Mouse (Mus musculus) CH12.LX (cell line): Measurements from ENCODE around the gene Cgref1. TPM values are rescaled to one million over a fixed set of nuclear protein-coding genes. Genes with fewer than 3 reads are reported as not detected.

ENCODE experiments used
- DNase-seq: peaks from one replicate; pipeline ENCODE4 v3.0.0-alpha.2; 2013; ENCODE audit errors: extremely low read depth
- H3K27ac ChIP-seq: 2 replicates; pipeline ENCODE4 v1.5.1; 2012; ENCODE audit warnings: low read depth, mild to moderate bottlenecking, control low read depth, moderate library complexity; ENCODE audit not compliant: insufficient read depth
- H3K27me3 ChIP-seq: replicated peaks from 2 replicates; pipeline ENCODE3; 2012; ENCODE audit warnings: inconsistent platforms
- H3K36me3 ChIP-seq, 2 experiments: replicated peaks in 1 of 2; 2 replicates each; pipeline versions ENCODE3 to v1.6.1; 2012; ENCODE audit warnings: inconsistent platforms in 1 of 2, low read length in 1 of 2, mild to moderate bottlenecking in 1 of 2, mixed read lengths in 1 of 2, moderate library complexity in 1 of 2; ENCODE audit not compliant: control insufficient read depth in 1 of 2, insufficient read depth in 1 of 2
- H3K4me1 ChIP-seq, 2 experiments: 2 replicates each; pipeline ENCODE4 v1.6.1; 2012; ENCODE audit warnings: inconsistent platforms in 1 of 2, moderate library complexity in 1 of 2; ENCODE audit not compliant: insufficient read depth in 2 of 2, control insufficient read depth in 1 of 2
- H3K4me2 ChIP-seq: 2 replicates; pipeline ENCODE4 v1.6.1; 2012; ENCODE audit warnings: low read depth, mild to moderate bottlenecking, control low read depth; ENCODE audit not compliant: poor library complexity, insufficient read depth, severe bottlenecking
- H3K4me3 ChIP-seq, 3 experiments: fragments of 150-350 bp in 1 of 3; sonication (generic) in 1 of 3; replicated peaks in 1 of 3; 2 replicates each; pipeline versions ENCODE3 to v1.5.1; 2011 to 2012; ENCODE audit warnings: low read depth in 2 of 3, low read length in 2 of 3, mild to moderate bottlenecking in 2 of 3, moderate library complexity in 2 of 3, control low read depth in 1 of 3, improper control_type of control experiment in 1 of 3, inconsistent platforms in 1 of 3, mixed read lengths in 1 of 3; ENCODE audit not compliant: poor library complexity in 1 of 3
- H3K79me2 ChIP-seq: replicated peaks from 2 replicates; pipeline ENCODE4 v1.6.1; 2012; ENCODE audit warnings: mild to moderate bottlenecking, moderate library complexity; ENCODE audit not compliant: control insufficient read depth, poor library complexity, insufficient read depth, severe bottlenecking; ENCODE audit errors: extremely low read depth
- H3K9ac ChIP-seq: 2 replicates; pipeline ENCODE4 v1.6.1; 2012; ENCODE audit warnings: low read depth, mild to moderate bottlenecking, control low read depth, moderate library complexity; ENCODE audit not compliant: insufficient read depth
- H3K9me3 ChIP-seq: replicated peaks from 2 replicates; pipeline ENCODE3; 2012; ENCODE audit warnings: low read length, inconsistent platforms, mixed read lengths
- BHLHE40 ChIP-seq: IDR thresholded peaks from 2 replicates; pipeline ENCODE4 v1.6.1; 2011; ENCODE audit warnings: mild to moderate bottlenecking, low read depth, low read length, improper control_type of control experiment
- CHD2 ChIP-seq: IDR thresholded peaks from 2 replicates; pipeline ENCODE4 v1.6.1; 2011; ENCODE audit warnings: low read length, improper control_type of control experiment
- CTCF ChIP-seq, 2 experiments: IDR thresholded peaks in 1 of 2; conservative IDR thresholded peaks in 1 of 2; 2 replicates each; pipeline ENCODE4 v1.5.1; 2011 to 2012; ENCODE audit warnings: low read depth in 2 of 2, low read length in 2 of 2, improper control_type of control experiment in 1 of 2, inconsistent platforms in 1 of 2, mild to moderate bottlenecking in 1 of 2, moderate library complexity in 1 of 2
- ELF1 ChIP-seq: IDR thresholded peaks from 2 replicates; pipeline ENCODE4 v1.6.1; 2014; ENCODE audit warnings: low read depth, mild to moderate bottlenecking, inconsistent platforms, low read length, improper control_type of control experiment
- HCFC1 ChIP-seq: IDR thresholded peaks from 2 replicates; pipeline ENCODE4 v1.6.1; 2012; ENCODE audit warnings: low read depth, mild to moderate bottlenecking, inconsistent platforms, low read length, improper control_type of control experiment
- KAT2A ChIP-seq: IDR thresholded peaks from 2 replicates; pipeline ENCODE4 v1.6.1; 2012; ENCODE audit warnings: low read length, improper control_type of control experiment, inconsistent platforms; ENCODE audit not compliant: insufficient replicate concordance
- MAX ChIP-seq: IDR thresholded peaks from 2 replicates; pipeline ENCODE4 v1.6.1; 2011; ENCODE audit warnings: low read length, improper control_type of control experiment
- MEF2A ChIP-seq: IDR thresholded peaks from 2 replicates; pipeline ENCODE4 v1.6.1; 2014; ENCODE audit warnings: low read depth, mild to moderate bottlenecking, inconsistent platforms, low read length, improper control_type of control experiment, borderline replicate concordance
- MXI1 ChIP-seq: IDR thresholded peaks from 2 replicates; pipeline ENCODE4 v1.6.1; 2011; ENCODE audit warnings: mild to moderate bottlenecking, low read depth, low read length, improper control_type of control experiment
- MYC ChIP-seq: IDR thresholded peaks from 2 replicates; pipeline ENCODE4 v1.6.1; 2011; ENCODE audit warnings: low read depth, mild to moderate bottlenecking, improper control_type of control experiment, low read length
- NELFE ChIP-seq: IDR thresholded peaks from 2 replicates; pipeline ENCODE4 v1.6.1; 2011; ENCODE audit warnings: low read depth, low read length, improper control_type of control experiment
- POLR2A ChIP-seq: IDR thresholded peaks from 2 replicates; pipeline ENCODE4 v1.6.1; 2011; ENCODE audit warnings: low read depth, mild to moderate bottlenecking, improper control_type of control experiment, low read length
- POLR2AphosphoS2 ChIP-seq: IDR thresholded peaks from 2 replicates; pipeline ENCODE4 v1.6.1; 2011; ENCODE audit warnings: low read depth, low read length, improper control_type of control experiment
- SMC3 ChIP-seq: IDR thresholded peaks from 2 replicates; pipeline ENCODE4 v1.6.1; 2011; ENCODE audit warnings: low read depth, low read length, improper control_type of control experiment
- TCF12 ChIP-seq: IDR thresholded peaks from 2 replicates; pipeline ENCODE4 v1.6.1; 2014; ENCODE audit warnings: low read depth, mild to moderate bottlenecking, inconsistent platforms, low read length, improper control_type of control experiment
- USF1 ChIP-seq: IDR thresholded peaks from 2 replicates; pipeline ENCODE4 v1.6.1; 2014; ENCODE audit warnings: low read depth, mild to moderate bottlenecking, inconsistent platforms, low read length, improper control_type of control experiment
- ZKSCAN1 ChIP-seq: IDR thresholded peaks from 2 replicates; pipeline ENCODE4 v1.6.1; 2012; ENCODE audit warnings: low read depth, inconsistent platforms, low read length, improper control_type of control experiment, borderline replicate concordance
- ZMIZ1 ChIP-seq: IDR thresholded peaks from 2 replicates; pipeline ENCODE4 v1.6.1; 2012; ENCODE audit warnings: low read depth, mild to moderate bottlenecking, inconsistent platforms, low read length, improper control_type of control experiment
- dilution Hi-C: fragments of 300-500 bp; cut with MboI; formaldehyde crosslinking; loops from 2 replicates; pipeline ENCODE4 v1.14.3; 2020; ENCODE audit warnings: low sequenced_read_pairs; ENCODE audit not compliant: extremely low pct_unique_long_range_greater_than_20kb, extremely low pct_ligation_motif_present
- in situ Hi-C: fragments of 300-500 bp; cut with MboI; formaldehyde crosslinking; loops from 3 replicates; pipeline ENCODE4 v1.14.3; 2019; ENCODE audit warnings: low sequenced_read_pairs, low pct_ligation_motif_present, low pct_unique_long_range_greater_than_20kb, mixed read lengths
- polyA plus RNA-seq: library from polyadenylated mRNA; unstranded; fragments of >175 nt; gene quantifications from 2 replicates; pipeline ENCODE4 v1.2.1, GENCODE M21; 2012; ENCODE audit warnings: low read depth; ENCODE audit not compliant: insufficient read length
- total RNA-seq, 2 experiments: library from RNA; depleted of rRNA; stranded (reverse); fragments of 300-350 nt in 1 of 2; fragments of >200 nt in 1 of 2; gene quantifications; 2 replicates each; pipeline ENCODE4 v1.2.3; 2012 to 2014

Cgref1 gene
- total and polyA plus RNA-seq, 3 experiments: not detected

DNA sequence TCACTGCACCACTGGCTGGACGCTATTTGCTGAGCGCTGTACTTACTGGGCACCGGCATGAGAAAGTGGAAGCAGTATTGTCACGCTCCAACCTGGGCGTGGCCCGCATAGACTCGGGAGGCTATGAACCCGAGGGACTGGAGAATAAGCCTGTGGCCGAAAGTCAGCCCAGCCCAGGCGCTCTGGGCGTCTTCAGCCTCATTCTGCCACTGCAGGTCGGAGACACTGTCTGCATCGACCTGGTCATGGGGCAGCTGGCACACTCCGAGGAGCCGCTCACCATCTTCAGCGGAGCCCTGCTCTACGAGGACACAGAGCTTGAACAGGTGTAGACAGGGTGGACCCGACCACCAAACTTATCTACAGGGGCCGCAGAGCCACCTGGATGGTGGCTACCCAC lies 24.8 kb downstream of the Cgref1 start:
- Histone ChIP-seq H3K9ac (peak overlapping the region; percentile 20; the same call in 1 of the 2 replicates), H3K4me2 (peak overlapping the region; percentile 54), H3K36me3 (no peaks in the 10 kb centered on the region), H3K27me3 (peaks cover 75% of the 10 kb centered on the region), H3K79me2 (no peaks in the 10 kb centered on the region), H3K9me3 (no peaks in the 10 kb centered on the region), H3K4me1 (peaks cover 9 to 47% of the 10 kb centered on the region in 2 experiments), H3K4me3 (peak overlapping the region; percentile 37 to 60 (median 37)), H3K27ac (no peak overlapping the region)
- DNase-seq: no peak
- in situ Hi-C loops: loop anchor here (5.0 kb wide), 1 partner anchor 118 kb away; no protein-coding TSS in a partner anchor
- no peak for TF ChIP-seq HCFC1
- no peak for TF ChIP-seq MXI1
- no peak for TF ChIP-seq KAT2A
- no peak for TF ChIP-seq MEF2A
- TF ChIP-seq CTCF (conservative IDR thresholded peaks at IDR 0.05 in 1 of 2, IDR thresholded peaks at IDR 0.05 in 1 of 2; ENCODE audit: low read depth in 2 of 2, low read length in 2 of 2): no peak
- no peak for TF ChIP-seq BHLHE40
- TF ChIP-seq ELF1: no peak
- no peak for TF ChIP-seq MYC
- TF ChIP-seq MAX: no peak
- TF ChIP-seq ZKSCAN1: no peak
- no peak for TF ChIP-seq ZMIZ1
- no peak for TF ChIP-seq TCF12
- TF ChIP-seq NELFE: no peak
- TF ChIP-seq SMC3: no peak
- TF ChIP-seq POLR2AphosphoS2: no peak
- no peak for TF ChIP-seq CHD2
- TF ChIP-seq POLR2A: no peak
- dilution Hi-C loops: no loop called here

DNA sequence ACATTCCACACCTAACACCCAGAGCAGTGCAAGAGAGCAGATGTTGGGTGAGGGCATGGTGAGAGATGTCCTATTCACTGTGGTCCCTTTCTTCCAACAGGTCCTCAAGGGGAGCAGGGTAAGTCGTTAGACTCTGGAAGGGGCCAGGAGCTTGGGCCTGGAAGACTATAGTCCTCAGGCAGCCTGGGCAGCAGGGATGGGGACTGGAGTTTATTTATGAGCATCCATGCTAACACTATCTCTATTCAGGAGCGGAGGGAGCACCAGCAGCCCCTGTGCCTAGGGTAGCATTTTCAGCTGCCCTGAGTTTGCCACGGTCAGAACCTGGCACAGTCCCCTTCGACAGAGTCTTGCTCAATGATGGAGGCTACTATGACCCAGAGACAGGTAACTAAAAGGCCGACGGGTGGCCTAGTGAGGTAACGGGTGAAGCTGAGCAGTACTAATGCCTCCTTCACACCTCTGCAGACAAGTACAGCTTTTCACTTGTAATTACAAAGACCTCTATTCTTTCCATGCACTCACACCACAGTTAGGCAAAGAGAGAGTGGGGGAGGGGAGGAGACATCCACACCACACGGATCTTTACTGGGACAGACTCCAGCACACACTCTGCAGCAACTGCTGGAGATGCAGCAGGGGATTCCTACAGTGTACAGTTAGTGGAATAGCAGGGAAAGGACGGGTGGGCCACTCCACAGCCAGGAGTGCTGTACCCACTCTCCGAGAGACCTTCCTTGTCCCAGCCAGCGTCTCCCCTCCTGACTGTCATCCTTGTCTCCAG lies 25.4 kb downstream of the Cgref1 start:
- Histone ChIP-seq H3K36me3 (no peaks in the 10 kb centered on the region), H3K4me3 (peak overlapping the region in 1 of 3 experiments; percentile 37), H3K27ac (no peak overlapping the region), H3K79me2 (no peaks in the 10 kb centered on the region), H3K4me2 (peak overlapping the region; percentile 54), H3K27me3 (peaks cover 70% of the 10 kb centered on the region), H3K9ac (no peak overlapping the region), H3K4me1 (peaks cover 12 to 53% of the 10 kb centered on the region in 2 experiments), H3K9me3 (no peaks in the 10 kb centered on the region)
- dilution Hi-C loops: no loop called here
- in situ Hi-C loops: loop anchor here (5.0 kb wide), 1 partner anchor 118 kb away; no protein-coding TSS in a partner anchor
- TF ChIP-seq USF1: no peak
- TF ChIP-seq CHD2: 0 out of 2 replicates have a peak, but pooled peaks have one; percentile 24
- no peak for DNase-seq
